Mouse (Mus musculus): ENCODE results near the gene Ift57. TPM values are rescaled to one million over a fixed set of nuclear protein-coding genes. Genes with fewer than 3 reads are reported as not detected.

Gene Ift57
- total and polyA plus RNA-seq, 3 experiments = 2.9 to 13.7 (median 13.4) TPM

DNA sequence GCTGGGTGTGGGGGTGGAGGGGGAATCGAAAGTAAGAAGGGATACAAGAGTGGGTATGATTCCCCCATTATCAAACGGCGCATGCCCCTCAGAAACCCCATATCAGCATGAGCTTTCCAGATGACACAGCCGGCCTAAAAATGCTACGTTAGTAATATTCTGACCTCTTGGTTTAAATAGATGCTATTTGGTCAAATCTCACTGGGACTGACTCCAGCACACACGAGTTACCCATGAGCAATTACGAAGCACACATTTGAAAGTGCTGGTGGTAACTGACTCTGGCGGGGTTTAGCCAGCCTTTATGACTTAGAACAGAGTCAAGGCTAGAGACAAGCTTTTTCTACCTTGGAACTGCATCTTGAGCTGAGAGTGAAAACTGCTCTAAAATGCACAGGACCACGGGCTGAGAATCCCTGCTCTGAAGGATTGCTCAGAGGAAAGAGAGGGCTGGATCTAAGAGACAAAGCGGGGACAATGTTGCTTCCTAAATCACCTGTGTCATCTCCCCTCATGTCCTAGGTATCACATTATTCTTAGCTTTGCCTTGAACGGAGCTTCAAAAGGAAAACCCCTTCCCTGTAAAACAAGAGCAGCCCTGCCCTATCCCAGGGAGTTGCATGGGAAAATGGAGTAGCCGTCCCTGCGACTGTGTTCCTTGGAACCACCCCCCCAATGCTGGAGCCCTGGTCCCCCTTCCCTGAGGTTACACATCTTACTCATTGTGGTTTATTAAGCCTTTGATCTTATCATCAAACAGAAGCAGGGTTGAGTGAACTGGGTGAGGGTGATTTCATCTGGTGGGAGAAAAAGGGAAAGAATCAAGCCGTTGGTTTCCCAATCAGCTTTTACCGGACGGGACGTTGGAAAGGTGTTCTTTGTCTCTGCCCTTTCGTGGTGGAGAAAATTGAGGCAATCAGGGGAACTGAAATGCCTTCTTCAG is 75.3 kb downstream of the Ift57 start:
- TF ChIP-seq EP300 (IDR thresholded peaks at IDR 0.05; ENCODE audit: insufficient read depth, low read depth, low read length) (no peak), POLR2A (IDR thresholded peaks at IDR 0.05; ENCODE audit: insufficient read depth, low read depth, low read length) (no peak), CTCF (IDR thresholded peaks at IDR 0.05) (no peak)
- intact Hi-C loops (cut with DNase I) = no loop called here
- no peak overlapping the region for H3K4me3 ChIP-seq
- no peak overlapping the region for H3K9ac ChIP-seq (ENCODE audit: low read depth, low read length)
- 85% methylated on average over 18 of the region's 18 CpGs for WGBS
- no peaks in the 10 kb centered on the region for H3K36me3 ChIP-seq (ENCODE audit: control insufficient read depth, insufficient read depth, low read length)
- H3K27me3 ChIP-seq (ENCODE audit: control insufficient read depth, insufficient read depth, low read length) = no peaks in the 10 kb centered on the region
- no peaks in the 10 kb centered on the region for H3K79me2 ChIP-seq (replicated peaks; ENCODE audit: control insufficient read depth, insufficient read depth, low read length)
- no peak overlapping the region for H3K27ac ChIP-seq
- no peak for DNase-seq
- no peaks in the 10 kb centered on the region for H3K4me1 ChIP-seq (ENCODE audit: control insufficient read depth, insufficient read depth, low read length)

DNA sequence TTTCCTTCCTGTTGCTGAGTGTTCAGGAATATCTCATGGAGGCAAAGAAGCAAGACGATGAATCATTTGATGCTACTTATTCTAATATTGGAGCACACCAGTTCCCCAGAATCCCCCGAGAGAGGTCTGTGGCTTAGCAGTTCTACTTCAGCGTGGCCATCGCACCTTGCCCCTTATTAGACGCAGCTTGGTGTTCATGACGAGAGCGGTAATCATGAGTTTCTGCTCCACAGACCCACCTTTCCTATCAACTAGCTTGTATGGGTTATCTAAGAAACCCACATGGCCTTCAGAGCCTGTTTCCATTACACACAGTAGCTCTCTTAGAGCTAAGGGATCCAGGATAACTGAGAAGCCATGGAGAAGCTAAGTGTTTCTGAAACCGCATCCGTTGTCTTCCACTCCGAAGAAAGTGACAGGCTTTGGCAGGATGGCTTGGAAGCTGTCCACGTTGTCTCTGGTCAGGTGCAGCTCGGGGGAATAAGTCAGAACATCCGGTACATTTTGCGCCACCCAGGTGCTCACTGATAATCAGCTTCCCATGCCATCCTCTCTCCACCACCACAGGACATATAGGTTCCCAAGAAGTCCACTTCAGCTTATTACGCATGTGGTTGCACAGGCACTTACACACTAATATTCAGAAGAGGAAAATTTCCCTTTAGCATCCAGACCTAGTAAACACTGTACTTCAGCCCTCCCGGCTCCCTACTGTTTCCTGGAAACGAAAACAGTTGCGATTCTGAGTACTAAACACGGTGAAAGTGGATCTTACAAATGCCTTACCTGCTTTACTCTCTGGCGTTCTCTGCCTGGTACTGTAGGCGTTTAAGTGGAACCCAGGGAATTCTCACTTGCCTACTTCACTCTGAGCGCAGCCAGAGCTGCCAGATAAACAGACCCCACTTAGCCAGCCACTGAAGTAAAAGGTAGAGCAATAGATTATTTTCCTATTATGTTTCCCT is 76.3 kb downstream of the Ift57 start:
- intact Hi-C loops (cut with DNase I) = no loop called here

GRCm38 (mm10) chr16:49776981-49777380 is 77.9 kb downstream of the Ift57 start:
- no peak for DNase-seq
- H3K9ac ChIP-seq (ENCODE audit: low read depth, low read length) = no peak overlapping the region
- no peak overlapping the region for H3K4me3 ChIP-seq
- WGBS = 75% methylated on average over 7 of the region's 7 CpGs
- no peaks in the 10 kb centered on the region for H3K27me3 ChIP-seq (ENCODE audit: control insufficient read depth, insufficient read depth, low read length)
- no peaks in the 10 kb centered on the region for H3K79me2 ChIP-seq (replicated peaks; ENCODE audit: control insufficient read depth, insufficient read depth, low read length)
- intact Hi-C loops (cut with DNase I) = no loop called here
- no peak for TF ChIP-seq POLR2A (IDR thresholded peaks at IDR 0.05; ENCODE audit: insufficient read depth, low read depth, low read length)
- TF ChIP-seq EP300 (IDR thresholded peaks at IDR 0.05; ENCODE audit: insufficient read depth, low read depth, low read length) = no peak
- no peak for TF ChIP-seq CTCF (IDR thresholded peaks at IDR 0.05)
- no peaks in the 10 kb centered on the region for H3K36me3 ChIP-seq (ENCODE audit: control insufficient read depth, insufficient read depth, low read length)
- no peaks in the 10 kb centered on the region for H3K4me1 ChIP-seq (ENCODE audit: control insufficient read depth, insufficient read depth, low read length)
- no peak overlapping the region for H3K27ac ChIP-seq

More for the DNA sequence above, 76.3 kb downstream of the Ift57 start:
- Histone ChIP-seq H3K27ac (no peak overlapping the region), H3K27me3 (ENCODE audit: control insufficient read depth, insufficient read depth, low read length) (no peaks in the 10 kb centered on the region), H3K9ac (ENCODE audit: low read depth, low read length) (no peak overlapping the region), H3K4me3 (no peak overlapping the region), H3K79me2 (replicated peaks; ENCODE audit: control insufficient read depth, insufficient read depth, low read length) (no peaks in the 10 kb centered on the region), H3K4me1 (ENCODE audit: control insufficient read depth, insufficient read depth, low read length) (no peaks in the 10 kb centered on the region), H3K36me3 (ENCODE audit: control insufficient read depth, insufficient read depth, low read length) (no peaks in the 10 kb centered on the region)
- TF ChIP-seq CTCF (IDR thresholded peaks at IDR 0.05) = no peak
- no peak for TF ChIP-seq EP300 (IDR thresholded peaks at IDR 0.05; ENCODE audit: insufficient read depth, low read depth, low read length)
- TF ChIP-seq POLR2A (IDR thresholded peaks at IDR 0.05; ENCODE audit: insufficient read depth, low read depth, low read length) = no peak
- WGBS = 79% methylated on average over 22 of the region's 22 CpGs
- DNase-seq = no peak

- Histone ChIP-seq H3K9ac (ENCODE audit: low read depth, low read length) (no peak overlapping the region), H3K36me3 (ENCODE audit: control insufficient read depth, insufficient read depth, low read length) (no peaks in the 10 kb centered on the region), H3K27me3 (ENCODE audit: control insufficient read depth, insufficient read depth, low read length) (no peaks in the 10 kb centered on the region), H3K27ac (no peak overlapping the region), H3K4me3 (no peak overlapping the region), H3K4me1 (ENCODE audit: control insufficient read depth, insufficient read depth, low read length) (no peaks in the 10 kb centered on the region), H3K79me2 (replicated peaks; ENCODE audit: control insufficient read depth, insufficient read depth, low read length) (no peaks in the 10 kb centered on the region)
- TF ChIP-seq CTCF (IDR thresholded peaks at IDR 0.05) = no peak
- no peak for TF ChIP-seq POLR2A (IDR thresholded peaks at IDR 0.05; ENCODE audit: insufficient read depth, low read depth, low read length)
- no peak for TF ChIP-seq EP300 (IDR thresholded peaks at IDR 0.05; ENCODE audit: insufficient read depth, low read depth, low read length)
- WGBS = 57% methylated on average over 5 of the region's 5 CpGs
- intact Hi-C loops (cut with DNase I) = no loop called here
- no peak for DNase-seq
Observed at GRCm38 (mm10) chr16:49781556-49782156, 82.6 kb downstream of the Ift57 start.

GRCm38 (mm10) chr16:49783369-49783768 is 84.3 kb downstream of the Ift57 start:
- no peak overlapping the region for H3K9ac ChIP-seq (ENCODE audit: low read depth, low read length)
- H3K79me2 ChIP-seq (replicated peaks; ENCODE audit: control insufficient read depth, insufficient read depth, low read length) = no peaks in the 10 kb centered on the region
- no peaks in the 10 kb centered on the region for H3K27me3 ChIP-seq (ENCODE audit: control insufficient read depth, insufficient read depth, low read length)
- H3K4me1 ChIP-seq (ENCODE audit: control insufficient read depth, insufficient read depth, low read length) = no peaks in the 10 kb centered on the region
- H3K36me3 ChIP-seq (ENCODE audit: control insufficient read depth, insufficient read depth, low read length) = no peaks in the 10 kb centered on the region
- TF ChIP-seq POLR2A (IDR thresholded peaks at IDR 0.05; ENCODE audit: insufficient read depth, low read depth, low read length) (no peak), CTCF (IDR thresholded peaks at IDR 0.05) (no peak), EP300 (IDR thresholded peaks at IDR 0.05; ENCODE audit: insufficient read depth, low read depth, low read length) (no peak)
- H3K27ac ChIP-seq = no peak overlapping the region
- no peak for DNase-seq
- intact Hi-C loops (cut with DNase I) = no loop called here
- H3K4me3 ChIP-seq = no peak overlapping the region

All from heart, adult 2 months (tissue).